Mouse (Mus musculus) ES-Bruce4 (cell line): ENCODE data around the gene Rnd1.

ENCODE experiments used
- CTCF ChIP-seq: IDR thresholded peaks from one replicate; pipeline ENCODE4 v1.8.1; 2011; ENCODE audit warnings: low read depth, low read length
- POLR2A ChIP-seq: IDR thresholded peaks from one replicate; pipeline ENCODE4 v1.8.1; 2011; ENCODE audit warnings: low read length; ENCODE audit not compliant: insufficient read depth

DNA sequence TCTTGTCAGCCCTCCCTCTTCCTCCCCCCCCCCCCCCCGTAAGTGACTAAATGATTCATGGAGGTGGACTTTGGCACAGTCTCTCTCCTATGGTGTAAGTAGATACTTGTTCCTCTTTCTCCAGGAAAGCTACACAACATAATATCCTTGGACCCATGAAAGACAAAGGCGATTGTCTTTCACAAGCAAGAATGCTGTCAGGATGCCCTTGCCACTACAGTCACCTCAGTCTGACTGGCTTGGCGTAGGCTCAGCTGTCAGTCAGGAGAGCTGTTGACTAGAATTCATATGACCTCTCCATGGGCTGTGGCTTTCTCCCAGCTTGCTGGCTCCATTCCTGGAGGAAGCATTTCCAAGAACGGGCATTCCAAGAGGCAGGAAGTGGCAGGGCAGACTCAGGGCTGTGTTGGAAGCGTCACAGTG, 37.0 kb upstream of the Rnd1 start:
- TF ChIP-seq CTCF (no peak), POLR2A (no peak)
